Mouse (Mus musculus) limb, embryonic 14.5 days (tissue): ENCODE data around the gene Tiam1. TPM values are rescaled to one million over a fixed set of nuclear protein-coding genes. Genes with fewer than 3 reads are reported as not detected.

ENCODE experiments used
- ATAC-seq: fragments of 200-750 bp; cut with Nextera tagmentation; 2 replicates; pipeline ENCODE4 v1.8.0; 2017; ENCODE audit warnings: low read depth, moderate number of reproducible peaks, moderate TSS enrichment; ENCODE audit not compliant: low FRiP score
- DNase-seq: peaks from one replicate; pipeline ENCODE4 v3.0.0-alpha.2; 2015; ENCODE audit warnings: low spot score
- H3K27ac ChIP-seq: fragments of 300-500 bp; sonication (generic); replicated peaks from 2 replicates; pipeline ENCODE4 v1.5.1; 2014; ENCODE audit warnings: low read depth, mild to moderate bottlenecking, low read length, moderate library complexity, mixed read lengths
- H3K27me3 ChIP-seq: fragments of 300-500 bp; sonication (generic); 2 replicates; pipeline ENCODE4 v1.6.1; 2014; ENCODE audit warnings: low read length, mixed read lengths; ENCODE audit not compliant: control insufficient read depth, insufficient read depth
- H3K36me3 ChIP-seq: fragments of 300-500 bp; sonication (generic); 2 replicates; pipeline ENCODE4 v1.6.1; 2014; ENCODE audit warnings: mild to moderate bottlenecking, low read length, moderate library complexity, mixed read lengths; ENCODE audit not compliant: control insufficient read depth, insufficient read depth
- H3K4me1 ChIP-seq: fragments of 300-500 bp; sonication (generic); 2 replicates; pipeline ENCODE4 v1.6.1; 2014; ENCODE audit warnings: antibody characterized with exemption, low read length, mixed read lengths; ENCODE audit not compliant: control insufficient read depth, insufficient read depth
- H3K4me2 ChIP-seq: fragments of 300-500 bp; sonication (generic); replicated peaks from 2 replicates; pipeline ENCODE4 v1.6.1; 2014; ENCODE audit warnings: low read depth, mild to moderate bottlenecking, low read length, moderate library complexity; ENCODE audit not compliant: severe bottlenecking
- H3K4me3 ChIP-seq: fragments of 300-500 bp; sonication (generic); replicated peaks from 2 replicates; pipeline ENCODE4 v1.5.1; 2014; ENCODE audit warnings: low read length
- H3K9ac ChIP-seq: fragments of 300-500 bp; sonication (generic); 2 replicates; pipeline ENCODE4 v1.6.1; 2014; ENCODE audit warnings: mild to moderate bottlenecking, low read depth, low read length, moderate library complexity; ENCODE audit not compliant: severe bottlenecking
- H3K9me3 ChIP-seq: fragments of 300-500 bp; sonication (generic); 2 replicates; pipeline ENCODE4 v1.6.1; 2016; ENCODE audit warnings: low read length; ENCODE audit not compliant: control insufficient read depth
- POLR2A ChIP-seq: fragments of 200-500 bp; IDR thresholded peaks from 2 replicates; pipeline ENCODE4 v1.8.0; 2012; ENCODE audit warnings: inconsistent platforms, mild to moderate bottlenecking, moderate library complexity, borderline replicate concordance; ENCODE audit not compliant: insufficient read depth, insufficient read length; ENCODE audit errors: extremely low read depth
- WGBS: fragments of 180-500 bp; shearing (Covaris S2); extraction: QIAGEN DNeasy Blood & Tissue Kit; methylation state at CpG from one replicate; pipeline ENCODE4 v1.1.7; 2014; 5-methylcytosine and 5-hydroxymethylcytosine counted together
- polyA plus RNA-seq, 2 experiments: library from polyadenylated mRNA; depleted of rRNA in 1 of 2; stranded (reverse) in 1 of 2; unstranded in 1 of 2; fragments of >200 nt; fragmentation: Nextera tagmentation in 1 of 2; extraction: Ambion mirVana in 1 of 2; gene quantifications; 2 replicates each; pipeline versions ENCODE4 v1.2.1 to v1.2.3; 2012 to 2014

Tiam1 gene
- polyA plus RNA-seq, 2 experiments = 22.4 to 54.9 TPM

GRCm38 (mm10) chr16:89833011-89833410 lies 310.6 kb downstream of the Tiam1 start:
- DNase-seq (no peak), ATAC-seq (no peak)
- H3K4me3 ChIP-seq = no peak overlapping the region
- H3K4me1 ChIP-seq = no peaks in the 10 kb centered on the region
- H3K27ac ChIP-seq = no peak overlapping the region
- no peak overlapping the region for H3K9ac ChIP-seq
- peaks cover 22% of the 10 kb centered on the region for H3K36me3 ChIP-seq
- no peaks in the 10 kb centered on the region for H3K9me3 ChIP-seq
- no peak overlapping the region for H3K4me2 ChIP-seq
- no peak for TF ChIP-seq POLR2A
- 85% methylated on average over 11 of the region's 11 CpGs for WGBS
- no peaks in the 10 kb centered on the region for H3K27me3 ChIP-seq

GRCm38 (mm10) chr16:89831172-89831571 lies 312.4 kb downstream of the Tiam1 start:
- no peak for TF ChIP-seq POLR2A
- Histone ChIP-seq H3K9ac (no peak overlapping the region), H3K9me3 (no peaks in the 10 kb centered on the region), H3K4me3 (no peak overlapping the region), H3K27me3 (no peaks in the 10 kb centered on the region), H3K4me1 (no peaks in the 10 kb centered on the region), H3K36me3 (peaks cover 22% of the 10 kb centered on the region), H3K4me2 (no peak overlapping the region), H3K27ac (no peak overlapping the region)
- DNase-seq = no peak
- ATAC-seq = no peak
- WGBS = 60% methylated on average over 10 of the region's 10 CpGs

- 87% methylated on average over 15 of the region's 15 CpGs for WGBS
- Histone ChIP-seq H3K4me1 (no peaks in the 10 kb centered on the region), H3K36me3 (peaks cover 22% of the 10 kb centered on the region), H3K27me3 (no peaks in the 10 kb centered on the region), H3K9ac (no peak overlapping the region), H3K27ac (no peak overlapping the region), H3K9me3 (no peaks in the 10 kb centered on the region), H3K4me2 (no peak overlapping the region), H3K4me3 (no peak overlapping the region)
- ATAC-seq (0 out of 2 replicates have a peak, but pooled peaks have one; percentile 31), DNase-seq (no peak)
- no peak for TF ChIP-seq POLR2A
Observed at GRCm38 (mm10) chr16:89830221-89830648, 313.3 kb downstream of the Tiam1 start.

- Histone ChIP-seq H3K4me3 (no peak overlapping the region), H3K27ac (no peak overlapping the region), H3K36me3 (peaks cover 14% of the 10 kb centered on the region), H3K4me2 (no peak overlapping the region), H3K9ac (no peak overlapping the region), H3K4me1 (no peaks in the 10 kb centered on the region), H3K9me3 (no peaks in the 10 kb centered on the region), H3K27me3 (no peaks in the 10 kb centered on the region)
- 74% methylated on average over 17 of the region's 17 CpGs for WGBS
- no peak for DNase-seq
- TF ChIP-seq POLR2A = no peak
- no peak for ATAC-seq
Observed at GRCm38 (mm10) chr16:89827496-89828125, 316.0 kb downstream of the Tiam1 start.

GRCm38 (mm10) chr16:89825875-89826274 lies 317.7 kb downstream of the Tiam1 start:
- Histone ChIP-seq H3K4me1 (no peaks in the 10 kb centered on the region), H3K27ac (no peak overlapping the region), H3K9ac (no peak overlapping the region), H3K9me3 (no peaks in the 10 kb centered on the region), H3K4me3 (no peak overlapping the region), H3K4me2 (no peak overlapping the region), H3K27me3 (no peaks in the 10 kb centered on the region), H3K36me3 (peaks cover 15% of the 10 kb centered on the region)
- ATAC-seq = no peak
- DNase-seq = no peak
- no peak for TF ChIP-seq POLR2A
- WGBS = 42% methylated on average over 12 of the region's 12 CpGs
